Mouse (Mus musculus) megakaryocyte-erythroid progenitor cell, adult 5-6 weeks (primary cell): ENCODE measurements around the gene Kat5. TPM values are rescaled to one million over a fixed set of nuclear protein-coding genes. Genes with fewer than 3 reads are reported as not detected.

Experiments
- ATAC-seq: replicated peaks from 2 replicates; pipeline ENCODE4 v1.8.0; 2016; ENCODE audit warnings: mild to moderate bottlenecking, inconsistent platforms; ENCODE audit not compliant: severe bottlenecking, poor library complexity, low FRiP score, low TSS enrichment
- total RNA-seq, 2 experiments: library from RNA; stranded (forward) in 1 of 2; stranded (reverse) in 1 of 2; fragments of 200-1000, 215-1000 nt in 1 of 2; fragments of >200 nt in 1 of 2; fragmentation: Nextera tagmentation in 1 of 2; gene quantifications; 2 replicates each; pipeline ENCODE4 v1.2.3; 2014 to 2017

Gene Kat5
- total RNA-seq, 2 experiments from 2014 or later = 55.6 to 86.1 TPM

- no peak for ATAC-seq
Observed at GRCm38 (mm10) chr19:5579971-5580370, 30.1 kb downstream of the Kat5 start.

- ATAC-seq = no peak
Observed at GRCm38 (mm10) chr19:5575336-5575735, 34.7 kb downstream of the Kat5 start.

DNA sequence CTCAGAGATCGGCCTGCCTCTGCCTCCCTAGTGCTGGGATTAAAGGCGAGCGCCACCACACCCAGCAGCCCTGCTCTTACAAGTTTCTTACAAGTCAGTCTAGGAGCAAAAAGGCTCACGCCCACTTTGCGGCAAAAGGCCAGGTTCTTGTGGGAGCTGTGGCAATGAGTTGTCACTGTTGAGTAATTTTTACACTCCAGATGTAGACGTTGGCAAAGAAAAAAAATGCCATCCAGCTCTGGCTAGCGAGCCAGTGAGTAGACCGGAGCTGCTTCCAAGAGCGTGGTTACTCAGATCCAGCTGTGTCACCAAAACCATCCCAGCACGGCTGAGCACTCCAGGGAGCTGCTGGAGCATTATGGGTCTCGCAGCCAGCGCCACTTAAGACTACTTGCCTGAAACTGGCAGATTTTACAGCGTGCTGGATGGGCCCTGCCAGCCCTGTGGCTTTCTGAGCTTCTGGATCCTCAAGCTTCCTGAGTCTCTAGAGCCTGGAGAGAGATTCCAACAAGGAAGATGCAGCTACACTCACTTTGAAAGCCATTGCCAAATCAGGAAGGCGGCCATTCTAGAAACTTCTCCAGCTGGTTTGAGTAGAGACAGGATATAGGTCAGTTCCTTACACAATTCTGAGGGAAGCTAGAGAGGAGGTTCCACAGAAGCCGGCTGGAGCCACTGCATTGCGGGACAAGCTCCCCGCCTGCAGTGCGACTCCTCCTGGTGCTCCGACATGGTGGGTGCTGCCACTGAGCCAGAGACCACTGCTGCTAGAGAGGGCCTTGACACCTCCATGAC, 37.5 kb downstream of the Kat5 start:
- no peak for ATAC-seq

DNA sequence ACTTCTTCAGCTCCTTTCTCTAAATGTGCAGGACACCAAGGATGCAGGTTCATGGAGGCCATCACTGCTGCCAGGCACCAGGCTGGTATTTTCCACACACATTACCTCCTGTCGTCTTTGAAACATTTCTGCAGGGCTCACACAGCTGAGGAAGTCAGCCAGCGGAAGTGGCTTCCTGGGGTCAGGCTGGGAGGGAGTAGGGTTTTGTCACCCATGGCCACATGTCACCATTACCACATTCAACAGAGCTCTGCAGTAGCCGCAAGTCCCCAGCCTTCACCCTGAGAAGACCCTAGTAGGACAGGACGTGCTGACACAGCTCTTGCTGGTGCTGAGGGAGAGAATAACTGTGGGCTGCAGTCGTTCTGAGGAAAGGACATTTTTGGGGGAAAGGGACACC, 38.2 kb downstream of the Kat5 start:
- no peak for ATAC-seq

GRCm38 (mm10) chr19:5570353-5571246, 39.4 kb downstream of the Kat5 start:
- ATAC-seq = no peak

- ATAC-seq = no peak
Observed at GRCm38 (mm10) chr19:5569521-5569920, 40.5 kb downstream of the Kat5 start.

DNA sequence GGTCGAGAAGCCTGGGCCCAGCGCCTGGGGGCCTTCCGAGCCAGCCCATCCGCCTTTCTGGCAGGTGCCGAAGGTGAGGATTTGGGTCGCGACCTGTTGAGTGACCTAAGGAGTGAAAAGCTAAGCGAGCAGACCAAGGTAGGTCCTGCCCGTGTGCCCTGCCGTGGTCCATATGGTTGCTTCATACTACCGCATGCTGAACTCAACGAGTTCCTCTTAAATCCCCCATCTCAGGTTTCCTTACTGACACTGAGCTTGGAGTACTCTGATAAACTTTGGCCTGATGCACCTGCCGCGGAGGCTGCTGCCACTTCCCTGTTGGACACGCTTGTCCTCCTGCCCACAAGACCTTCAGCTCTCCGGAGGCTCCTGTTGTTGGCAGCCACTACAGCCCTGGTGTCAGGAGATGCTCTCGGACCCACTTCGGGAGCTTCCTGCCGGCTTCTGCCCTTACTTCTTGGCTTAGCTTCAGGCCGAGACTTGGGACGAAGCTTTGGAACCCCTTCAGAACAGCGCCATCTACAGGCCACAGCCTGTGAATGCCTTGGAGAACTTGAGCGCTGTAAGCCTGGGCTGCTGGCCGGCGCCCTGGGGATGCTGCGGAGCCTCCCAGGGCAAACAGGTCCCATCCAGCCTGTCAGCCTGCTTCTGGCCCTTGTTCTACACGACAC, 41.4 kb downstream of the Kat5 start:
- peak; percentile 52 for ATAC-seq

- peak; percentile 53 for ATAC-seq
Observed at GRCm38 (mm10) chr19:5567534-5568469, 42.2 kb downstream of the Kat5 start, which contains the start of gene Ap5b1. Gene Ap5b1 (plus strand): TSS chr19:5568025.

GRCm38 (mm10) chr19:5567180-5567533, 42.9 kb downstream of the Kat5 start:
- peak; percentile 39; the same call in 1 of the 2 replicates for ATAC-seq

- ATAC-seq = no peak
Observed at GRCm38 (mm10) chr19:5566316-5566715, 43.7 kb downstream of the Kat5 start.

DNA sequence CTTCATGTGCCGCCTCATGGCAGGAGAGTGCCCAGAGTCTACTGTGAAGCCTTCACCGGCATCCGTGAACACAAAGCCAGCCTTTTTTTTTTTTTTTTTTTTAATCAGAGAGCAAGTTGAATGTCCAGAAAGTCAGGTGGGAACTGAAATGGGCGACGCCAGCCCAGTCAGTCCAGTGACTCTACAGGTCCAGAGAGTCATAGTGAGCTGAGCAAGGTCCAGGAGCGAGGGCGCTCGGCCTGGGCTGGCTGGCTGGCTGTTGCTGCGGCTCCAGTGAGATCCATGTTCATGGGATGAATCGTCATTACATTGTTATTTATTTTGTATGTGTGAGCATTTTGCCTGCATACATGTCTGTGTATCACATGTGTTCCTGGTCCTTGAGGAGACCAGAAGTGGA, 47.3 kb downstream of the Kat5 start:
- no peak for ATAC-seq

DNA sequence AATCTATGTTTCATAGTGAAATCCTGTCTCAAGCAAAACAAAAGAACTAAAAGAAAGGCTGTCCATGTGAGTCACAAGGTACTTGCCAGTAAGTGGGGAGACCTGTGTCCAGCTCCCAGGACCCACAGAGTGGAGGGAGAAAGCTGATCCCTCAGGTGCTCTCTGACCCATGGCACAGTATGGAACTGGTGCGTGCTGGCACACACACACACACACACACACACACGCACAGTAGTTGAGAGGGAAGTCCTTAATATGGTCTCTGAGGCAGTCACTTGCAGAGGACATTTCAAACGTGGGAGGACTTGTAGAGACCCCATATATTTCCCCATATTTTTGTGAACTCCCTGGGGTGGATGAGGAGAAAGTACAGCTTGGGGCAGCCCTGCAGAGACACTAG, 48.2 kb downstream of the Kat5 start:
- no peak for ATAC-seq

- no peak for ATAC-seq
Observed at GRCm38 (mm10) chr19:5561252-5561790, 48.7 kb downstream of the Kat5 start.

DNA sequence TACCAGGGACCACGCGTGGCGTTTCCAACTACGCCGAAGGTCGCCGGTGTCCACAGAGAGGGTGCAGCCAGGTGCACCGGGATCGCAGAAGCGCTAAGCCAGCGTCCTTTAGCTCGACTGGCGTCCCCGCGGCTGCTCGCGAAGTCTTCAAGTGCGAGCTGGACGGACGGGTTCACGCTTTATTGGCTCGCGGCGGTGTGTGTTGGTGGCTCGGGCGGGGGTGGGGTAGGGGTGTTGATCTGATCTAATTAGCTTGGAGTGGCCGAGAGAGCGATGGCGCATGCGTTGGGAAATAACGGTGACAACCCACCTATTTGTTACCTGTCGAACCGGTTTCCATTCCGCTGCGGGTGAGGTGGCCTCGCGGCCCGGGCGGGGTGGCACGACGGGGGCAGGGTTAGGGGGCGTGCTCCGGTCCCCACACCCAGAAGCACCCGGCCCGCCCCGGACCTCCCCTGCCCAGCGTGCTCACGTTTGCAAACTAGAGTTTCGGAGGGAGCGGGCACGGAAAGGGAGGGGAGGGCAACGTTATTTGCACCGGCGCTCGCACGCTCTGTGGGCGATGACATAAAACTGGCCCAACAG, 49.5 kb downstream of the Kat5 start, which contains the start of gene Ovol1:
TSS of gene Ovol1 (minus strand) at position 190 of the 585 bp plus-strand sequence.
- no peak for ATAC-seq

DNA sequence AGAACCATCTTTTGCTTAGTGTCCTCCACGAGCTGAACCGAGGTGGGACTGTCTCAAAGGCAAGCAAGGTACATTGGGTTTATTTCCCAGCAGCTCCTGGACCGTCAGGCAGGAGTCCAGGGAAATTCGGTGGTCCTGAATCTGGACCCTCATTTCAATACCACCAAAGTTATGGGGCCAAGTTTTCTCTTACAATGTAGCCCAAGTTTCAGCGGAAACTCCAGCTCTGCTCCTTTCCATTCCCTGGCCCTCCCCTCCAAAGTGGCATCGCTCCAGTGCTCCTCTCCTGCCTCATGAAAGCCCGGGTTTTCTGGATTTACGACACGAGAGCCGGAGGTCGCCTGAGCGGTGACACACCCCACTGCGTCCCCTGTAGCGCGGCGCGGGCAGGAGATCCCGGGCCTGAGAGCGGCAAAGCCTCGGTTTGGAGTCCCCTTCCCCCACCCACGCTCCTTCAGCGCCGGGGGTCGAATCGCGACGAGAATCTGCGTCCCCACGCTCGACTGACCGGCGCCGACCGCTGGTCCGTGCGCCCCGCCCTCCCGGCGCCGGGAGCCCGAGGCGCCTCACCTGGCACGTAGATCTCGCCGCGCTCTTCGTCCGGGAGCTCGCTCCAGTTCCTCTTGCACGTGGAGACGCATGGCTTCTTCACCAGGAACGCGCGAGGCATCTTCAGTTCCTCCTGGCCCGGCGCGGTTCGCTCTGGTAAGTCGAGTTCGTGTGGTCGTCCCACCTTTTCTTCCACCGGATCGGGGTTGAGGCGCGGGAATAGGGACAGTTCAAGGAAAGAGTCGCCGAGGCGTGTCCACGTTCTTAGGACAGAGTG, 50.2 kb downstream of the Kat5 start:
- no peak for ATAC-seq

- no peak for ATAC-seq
Observed at GRCm38 (mm10) chr19:5559229-5559628, 50.8 kb downstream of the Kat5 start.

- no peak for ATAC-seq
Observed at GRCm38 (mm10) chr19:5558770-5559169, 51.3 kb downstream of the Kat5 start.
